Mouse (Mus musculus) B cell, adult 2 months (primary cell): ENCODE measurements around the gene Shisa7.
A peak's percentile ranks its signal among the peaks of the same experiment; 100 is the strongest.

ENCODE experiments used
- DNase-seq, 2 experiments: peaks; one replicate each; pipeline ENCODE4 v3.0.0; 2022

Shisa7 gene

GRCm38 (mm10) chr7:4793248-4793647, 51.2 kb downstream of the Shisa7 start:
- peak; percentile 23 to 27 for DNase-seq

GRCm38 (mm10) chr7:4792278-4793212, 52.0 kb downstream of the Shisa7 start, which contains the start of gene Rpl28:
Rpl28 (plus strand) TSS chr7:4792874.
- peak; percentile 91 to 93 for DNase-seq

GRCm38 (mm10) chr7:4789436-4789935, 55.0 kb downstream of the Shisa7 start, which contains the start of gene Tmem238:
Tmem238 (minus strand) TSS chr7:4789656.
- peak; percentile 32 to 56 for DNase-seq

- peak; percentile 51 to 62 for DNase-seq
These were observed 55.7 kb downstream of the Shisa7 start for GRCm38 (mm10) chr7:4788499-4789435.

GRCm38 (mm10) chr7:4783667-4784268, 60.7 kb downstream of the Shisa7 start:
- DNase-seq: no peak

GRCm38 (mm10) chr7:4782759-4783158, 61.7 kb downstream of the Shisa7 start, which contains the start of the genes Il11 and Tmem190:
Il11 (minus strand) TSS chr7:4782859.
Tmem190 (plus strand) TSS chr7:4782937.
- DNase-seq: no peak

GRCm38 (mm10) chr7:4782130-4782529, 62.4 kb downstream of the Shisa7 start:
- no peak for DNase-seq

GRCm38 (mm10) chr7:4779921-4780320, 64.6 kb downstream of the Shisa7 start:
- DNase-seq: no peak

GRCm38 (mm10) chr7:4777851-4778637, 66.5 kb downstream of the Shisa7 start:
- DNase-seq: no peak

GRCm38 (mm10) chr7:4776861-4777830, 67.3 kb downstream of the Shisa7 start:
- peak; percentile 46 to 47 for DNase-seq

GRCm38 (mm10) chr7:4776131-4776530, 68.4 kb downstream of the Shisa7 start:
- no peak for DNase-seq
